Comparison of ENCODE assay signal across 11 mouse cellular contexts in the genomic region with DNA sequence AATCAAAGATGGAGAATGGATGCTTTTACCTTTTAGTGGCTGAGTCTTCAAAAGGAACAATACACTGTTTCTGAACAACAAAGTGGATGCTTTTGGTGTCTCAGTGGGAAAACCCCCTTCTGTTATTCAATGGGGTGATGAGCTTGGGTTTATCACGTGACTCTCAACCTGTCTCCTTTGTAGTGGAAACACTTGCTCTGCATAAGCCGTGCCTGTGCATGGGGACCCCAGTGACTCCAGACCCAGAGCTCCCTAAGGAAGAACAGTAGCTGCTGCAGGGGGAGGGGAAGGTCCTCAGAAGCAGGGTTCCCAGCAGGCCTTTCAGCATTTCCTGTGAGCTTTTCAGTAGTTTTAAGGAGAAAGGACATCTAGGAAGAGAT.
DNase-seq lines count a peak whose midpoint lies in the region; ATAC-seq lines count a peak whose summit lies in the region.
"Had no signal": no experiment of that assay in that cellular context is flagged by ENCODE, and none has a peak within 500 bp of the region (broad histone marks: within the 10 kb centered on the region; RNA-seq: fewer than 3 reads in every experiment).

No protein-coding gene starts in this region.

- WGBS in heart, embryonic 14.5 days, result 27% methylated on average over 2 of the region's 2 CpGs
- WGBS in forebrain, embryonic 16.5 days, result 10% methylated on average over 2 of the region's 2 CpGs
- 2% methylated on average over 2 of the region's 2 CpGs for WGBS in midbrain, embryonic 15.5 days

- DNase-seq in heart, adult 9 months (ENCODE audit: low spot score in 2 of 2), result no peak
- peak; percentile 45 for DNase-seq in T-cell, adult 2 months (ENCODE audit: low spot score)
- no peak for DNase-seq in left cerebral cortex, postnatal 36 days (ENCODE audit: low spot score in 2 of 2)
- no peak for DNase-seq in gastrocnemius, postnatal 25 days
- no peak for DNase-seq in cerebellum, adult 8-10 months
- DNase-seq: spleen, adult 18-20 months had no signal

- no peak overlapping the region for H3K9ac ChIP-seq in heart, embryonic 14.5 days (ENCODE audit: low read length)
- H3K9ac ChIP-seq in forebrain, embryonic 16.5 days (replicated peaks; ENCODE audit: low read depth, low read length), result no peak overlapping the region
- H3K9ac ChIP-seq in midbrain, embryonic 15.5 days, result no peak overlapping the region
- H3K9ac ChIP-seq: liver, embryonic 14.5 days had no signal

- H3K4me1 ChIP-seq in heart, embryonic 14.5 days (ENCODE audit: control insufficient read depth in 2 of 2, insufficient read depth in 2 of 2, low read length in 2 of 2), result peaks cover 0 to 9% of the 10 kb centered on the region in 2 experiments; a peak in 3 of 4 replicates
- H3K4me1 ChIP-seq in forebrain, embryonic 16.5 days (replicated peaks; ENCODE audit: control insufficient read depth, insufficient read depth, low read length), result peaks cover 20% of the 10 kb centered on the region
- peaks cover 24% of the 10 kb centered on the region for H3K4me1 ChIP-seq in midbrain, embryonic 15.5 days

- no peak overlapping the region for H3K4me3 ChIP-seq in heart, embryonic 14.5 days (ENCODE audit: control insufficient read depth in 1 of 2, insufficient read depth in 1 of 2, low read depth in 1 of 2, low read length in 2 of 2)
- no peak overlapping the region for H3K4me3 ChIP-seq in forebrain, embryonic 16.5 days (replicated peaks; ENCODE audit: low read length)
- no peak overlapping the region for H3K4me3 ChIP-seq in midbrain, embryonic 15.5 days
- H3K4me3 ChIP-seq: left cerebral cortex, adult 2 months had no signal

- H3K4me2 ChIP-seq in heart, embryonic 14.5 days (ENCODE audit: low read length), result peak overlapping the region; percentile 22; the same call in 1 of the 2 replicates
- H3K4me2 ChIP-seq in forebrain, embryonic 16.5 days (ENCODE audit: low read length), result no peak overlapping the region
- H3K4me2 ChIP-seq in midbrain, embryonic 15.5 days, result no peak overlapping the region

- no peaks in the 10 kb centered on the region for H3K36me3 ChIP-seq in heart, embryonic 14.5 days (ENCODE audit: control insufficient read depth, insufficient read depth, low read length)
- H3K36me3 ChIP-seq in forebrain, embryonic 16.5 days (ENCODE audit: control insufficient read depth, insufficient read depth), result no peaks in the 10 kb centered on the region
- H3K36me3 ChIP-seq in midbrain, embryonic 15.5 days (replicated peaks), result no peaks in the 10 kb centered on the region

- ATAC-seq in heart, embryonic 14.5 days (ENCODE audit: insufficient number of reproducible peaks, insufficient read depth, low FRiP score, low read depth), result no peak
- ATAC-seq in forebrain, embryonic 16.5 days, result peak; percentile 56
- ATAC-seq in midbrain, embryonic 15.5 days (replicated peaks), result peak; percentile 78

- no peak overlapping the region for H3K27ac ChIP-seq in heart, embryonic 14.5 days (replicated peaks in 1 of 2; ENCODE audit: control insufficient read depth in 1 of 2, insufficient read depth in 1 of 2, low read depth in 2 of 2, low read length in 2 of 2)
- no peak overlapping the region for H3K27ac ChIP-seq in forebrain, embryonic 16.5 days (ENCODE audit: low read length)
- peak overlapping the region; percentile 57 for H3K27ac ChIP-seq in midbrain, embryonic 15.5 days
- H3K27ac ChIP-seq: left cerebral cortex, adult 2 months; liver, embryonic 14.5 days had no signal

- H3K9me3 ChIP-seq in heart, embryonic 14.5 days (ENCODE audit: control insufficient read depth, low read length), result no peaks in the 10 kb centered on the region
- H3K9me3 ChIP-seq in forebrain, embryonic 16.5 days (ENCODE audit: control insufficient read depth, low read length), result no peaks in the 10 kb centered on the region
- no peaks in the 10 kb centered on the region for H3K9me3 ChIP-seq in midbrain, embryonic 15.5 days

- no peaks in the 10 kb centered on the region for H3K27me3 ChIP-seq in heart, embryonic 14.5 days (ENCODE audit: control insufficient read depth, insufficient read depth, low read length)
- no peaks in the 10 kb centered on the region for H3K27me3 ChIP-seq in forebrain, embryonic 16.5 days (replicated peaks; ENCODE audit: control insufficient read depth, insufficient read depth, low read length)
- no peaks in the 10 kb centered on the region for H3K27me3 ChIP-seq in midbrain, embryonic 15.5 days (replicated peaks)

- intact Hi-C loops in left cerebral cortex, postnatal 36 days (cut with DNase I), result no loop called here
